ENCODE assay signal across 7 mouse cellular contexts in genomic region chr10:36974086-36974675, GRCm38 (mm10). TPM values are rescaled to one million over a fixed set of nuclear protein-coding genes. Genes with fewer than 3 reads are reported as not detected.
DNase-seq lines count a peak whose midpoint lies in the region; ATAC-seq and TF ChIP-seq lines count a peak whose summit lies in the region.

TSS of gene Hdac2 (plus strand) at chr10:36974544.

- peak; percentile 80 for DNase-seq in adrenal gland, adult 8-10 months
- peak; percentile 89 for DNase-seq in embryo, embryonic 9.5 days (ENCODE audit: extremely low spot score)
- no peak for DNase-seq in gonadal fat pad, adult 2 months (ENCODE audit: low read depth)
- DNase-seq in left cerebral cortex, postnatal 4 days, result peak; percentile 91

- H3K27me3 ChIP-seq in intestine, postnatal 0 days (replicated peaks; ENCODE audit: control insufficient read depth, insufficient read depth, low read length), result no peaks in the 10 kb centered on the region
- H3K27me3 ChIP-seq in midbrain, embryonic 12.5 days, result peaks cover 13% of the 10 kb centered on the region
- H3K27me3 ChIP-seq in small intestine, adult 2 months (ENCODE audit: control insufficient read depth, insufficient read depth, low read length), result no peaks in the 10 kb centered on the region

- H3K27ac ChIP-seq in intestine, postnatal 0 days (ENCODE audit: low read depth, low read length), result peak within 1 kb of the TSS; percentile 94
- H3K27ac ChIP-seq in midbrain, embryonic 12.5 days (replicated peaks), result peak within 1 kb of the TSS; percentile 99
- peak within 1 kb of the TSS; percentile 82 for H3K27ac ChIP-seq in small intestine, adult 2 months (ENCODE audit: insufficient read depth, low read depth, low read length)

- WGBS in intestine, postnatal 0 days, result under 1% methylated on average over 60 of the region's 67 CpGs
- under 1% methylated on average over 60 of the region's 67 CpGs for WGBS in midbrain, embryonic 12.5 days
- WGBS in small intestine, adult 2 months, result under 1% methylated on average over 67 of the region's 67 CpGs

- H3K9ac ChIP-seq in intestine, postnatal 0 days (ENCODE audit: low read depth, low read length), result peak within 1 kb of the TSS; percentile 96
- peak within 1 kb of the TSS; percentile 99 for H3K9ac ChIP-seq in midbrain, embryonic 12.5 days (replicated peaks)

- TF ChIP-seq CTCF in intestine, postnatal 0 days (IDR thresholded peaks at IDR 0.05; ENCODE audit: low read depth), result no peak
- no peak for TF ChIP-seq CTCF in small intestine, adult 2 months (IDR thresholded peaks at IDR 0.05; ENCODE audit: extremely low read depth, insufficient read length, insufficient replicate concordance, low read depth, low read length)

- intact Hi-C loops in left cerebral cortex, postnatal 4 days (cut with DNase I), result no loop called here

- ATAC-seq in intestine, postnatal 0 days, result peak; percentile 97
- peak; percentile 97 for ATAC-seq in midbrain, embryonic 12.5 days (ENCODE audit: low FRiP score, low read depth)

- H3K36me3 ChIP-seq in intestine, postnatal 0 days (ENCODE audit: control insufficient read depth, insufficient read depth), result no peaks in the 10 kb centered on the region
- H3K36me3 ChIP-seq in midbrain, embryonic 12.5 days, result 0 out of 2 replicates have a peak, but pooled peaks cover 3% of the 10 kb centered on the region
- no peaks in the 10 kb centered on the region for H3K36me3 ChIP-seq in small intestine, adult 2 months (ENCODE audit: control insufficient read depth, insufficient read depth, low read length)

- peaks cover 6% of the 10 kb centered on the region; the same call in 1 of the 2 replicates for H3K4me1 ChIP-seq in intestine, postnatal 0 days (replicated peaks; ENCODE audit: control insufficient read depth, insufficient read depth, low read length)
- H3K4me1 ChIP-seq in midbrain, embryonic 12.5 days, result peaks cover 20% of the 10 kb centered on the region
- H3K4me1 ChIP-seq in small intestine, adult 2 months (ENCODE audit: control insufficient read depth, insufficient read depth, insufficient read length, low read length), result peaks cover 2% of the 10 kb centered on the region

- H3K4me2 ChIP-seq in intestine, postnatal 0 days (replicated peaks; ENCODE audit: low read depth), result peak within 1 kb of the TSS; percentile 87
- peak within 1 kb of the TSS; percentile 62 for H3K4me2 ChIP-seq in midbrain, embryonic 12.5 days (replicated peaks)

- TF ChIP-seq POLR2A in small intestine, adult 2 months (IDR thresholded peaks at IDR 0.05; ENCODE audit: low read depth, low read length), result peak; percentile 75; the same call in 1 of the 2 replicates

- H3K4me3 ChIP-seq in intestine, postnatal 0 days (ENCODE audit: low read depth, low read length), result peak within 1 kb of the TSS; percentile 94
- peak within 1 kb of the TSS; percentile 97 for H3K4me3 ChIP-seq in midbrain, embryonic 12.5 days
- peak within 1 kb of the TSS; percentile 71 for H3K4me3 ChIP-seq in small intestine, adult 2 months (ENCODE audit: low read depth, low read length)

- H3K9me3 ChIP-seq in intestine, postnatal 0 days (ENCODE audit: control insufficient read depth), result no peaks in the 10 kb centered on the region
- no peaks in the 10 kb centered on the region; the same call in 1 of the 2 replicates for H3K9me3 ChIP-seq in midbrain, embryonic 12.5 days

RNA-seq across cellular contexts. Expression of gene Hdac2, which starts in this region (rescaled TPM):
- total RNA-seq in adrenal gland, adult 8-10 months (2022), result 10 to 100 TPM; 71.2 to 87.4 (median 77.4) TPM
- 12.0 and 16.0 TPM in 2 replicates for polyA plus RNA-seq in gonadal fat pad, adult 2 months (2012; rRNA removed)
- polyA plus RNA-seq in intestine, postnatal 0 days (2015; fragmentation: Nextera tagmentation; extraction: Ambion mirVana), result 63.3 and 68.6 TPM in 2 replicates
- total RNA-seq in left cerebral cortex, postnatal 4 days (2021), result 100 to 1,000 TPM; 205 to 222 TPM
- 420 and 448 TPM in 2 replicates for polyA plus RNA-seq in midbrain, embryonic 12.5 days (2016; fragmentation: Nextera tagmentation; extraction: Ambion mirVana)
- 2.9 and 3.8 TPM in 2 replicates for polyA plus RNA-seq in small intestine, adult 2 months (2012; rRNA removed)
